Mouse (Mus musculus): ENCODE data around the gene Tlx2. TPM values are rescaled to one million over a fixed set of nuclear protein-coding genes. Genes with fewer than 3 reads are reported as not detected.

Gene Tlx2
- polyA plus RNA-seq, 1 experiment: 0.11 TPM

GRCm38 (mm10) chr6:83107566-83108400 lies 37.7 kb upstream of the Tlx2 start:
- 53% methylated on average over 13 of the region's 13 CpGs for WGBS
- peaks cover 13% of the 10 kb centered on the region for H3K4me1 ChIP-seq (replicated peaks; ENCODE audit: control insufficient read depth, insufficient read depth, low read length)
- H3K36me3 ChIP-seq (ENCODE audit: control insufficient read depth, insufficient read depth, low read length): no peaks in the 10 kb centered on the region
- no peak overlapping the region for H3K4me3 ChIP-seq (ENCODE audit: control insufficient read depth, insufficient read depth, low read length)
- DNase-seq: peak; percentile 85
- H3K27ac ChIP-seq (ENCODE audit: control insufficient read depth, insufficient read depth, low read length): no peak overlapping the region
- no peaks in the 10 kb centered on the region for H3K27me3 ChIP-seq (ENCODE audit: control insufficient read depth, insufficient read depth, low read length)
- no peak for TF ChIP-seq POLR2A (IDR thresholded peaks at IDR 0.05; ENCODE audit: control insufficient read depth, extremely low read depth, insufficient read depth, low read length, poor library complexity)
- TF ChIP-seq CTCF (IDR thresholded peaks at IDR 0.05; ENCODE audit: borderline replicate concordance, control insufficient read depth, extremely low read depth, insufficient read depth, low read length, poor library complexity): peak; percentile 90

GRCm38 (mm10) chr6:83104158-83104557 lies 34.1 kb upstream of the Tlx2 start:
- H3K27ac ChIP-seq (ENCODE audit: control insufficient read depth, insufficient read depth, low read length): no peak overlapping the region
- DNase-seq: no peak
- H3K36me3 ChIP-seq (ENCODE audit: control insufficient read depth, insufficient read depth, low read length): no peaks in the 10 kb centered on the region
- H3K4me3 ChIP-seq (ENCODE audit: control insufficient read depth, insufficient read depth, low read length): no peak overlapping the region
- H3K27me3 ChIP-seq (ENCODE audit: control insufficient read depth, insufficient read depth, low read length): no peaks in the 10 kb centered on the region
- peaks cover 27% of the 10 kb centered on the region for H3K4me1 ChIP-seq (replicated peaks; ENCODE audit: control insufficient read depth, insufficient read depth, low read length)
- 92% methylated on average over 4 of the region's 4 CpGs for WGBS
- no peak for TF ChIP-seq POLR2A (IDR thresholded peaks at IDR 0.05; ENCODE audit: control insufficient read depth, extremely low read depth, insufficient read depth, low read length, poor library complexity)

- Histone ChIP-seq H3K4me3 (ENCODE audit: control insufficient read depth, insufficient read depth, low read length) (no peak overlapping the region), H3K4me1 (replicated peaks; ENCODE audit: control insufficient read depth, insufficient read depth, low read length) (peaks cover 23% of the 10 kb centered on the region), H3K27me3 (ENCODE audit: control insufficient read depth, insufficient read depth, low read length) (no peaks in the 10 kb centered on the region), H3K36me3 (ENCODE audit: control insufficient read depth, insufficient read depth, low read length) (no peaks in the 10 kb centered on the region), H3K27ac (ENCODE audit: control insufficient read depth, insufficient read depth, low read length) (no peak overlapping the region)
- TF ChIP-seq POLR2A (IDR thresholded peaks at IDR 0.05; ENCODE audit: control insufficient read depth, extremely low read depth, insufficient read depth, low read length, poor library complexity) (no peak), CTCF (IDR thresholded peaks at IDR 0.05; ENCODE audit: borderline replicate concordance, control insufficient read depth, extremely low read depth, insufficient read depth, low read length, poor library complexity) (no peak)
- 91% methylated on average over 11 of the region's 11 CpGs for WGBS
- no peak for DNase-seq
Observed at GRCm38 (mm10) chr6:83103130-83103650, 33.1 kb upstream of the Tlx2 start.

GRCm38 (mm10) chr6:83101688-83102556 lies 31.8 kb upstream of the Tlx2 start:
- DNase-seq: peak; percentile 81
- Histone ChIP-seq H3K4me1 (replicated peaks; ENCODE audit: control insufficient read depth, insufficient read depth, low read length) (peaks cover 18% of the 10 kb centered on the region), H3K27me3 (ENCODE audit: control insufficient read depth, insufficient read depth, low read length) (no peaks in the 10 kb centered on the region), H3K27ac (ENCODE audit: control insufficient read depth, insufficient read depth, low read length) (peak overlapping the region; percentile 1; the same call in 1 of the 2 replicates), H3K4me3 (ENCODE audit: control insufficient read depth, insufficient read depth, low read length) (peak overlapping the region; percentile 85), H3K36me3 (ENCODE audit: control insufficient read depth, insufficient read depth, low read length) (no peaks in the 10 kb centered on the region)
- TF ChIP-seq POLR2A (IDR thresholded peaks at IDR 0.05; ENCODE audit: control insufficient read depth, extremely low read depth, insufficient read depth, low read length, poor library complexity) (0 out of 2 replicates have a peak, but pooled peaks have one; percentile 26), CTCF (IDR thresholded peaks at IDR 0.05; ENCODE audit: borderline replicate concordance, control insufficient read depth, extremely low read depth, insufficient read depth, low read length, poor library complexity) (peak; percentile 71; the same call in 1 of the 2 replicates)
- WGBS: under 1% methylated on average over 74 of the region's 74 CpGs

DNA sequence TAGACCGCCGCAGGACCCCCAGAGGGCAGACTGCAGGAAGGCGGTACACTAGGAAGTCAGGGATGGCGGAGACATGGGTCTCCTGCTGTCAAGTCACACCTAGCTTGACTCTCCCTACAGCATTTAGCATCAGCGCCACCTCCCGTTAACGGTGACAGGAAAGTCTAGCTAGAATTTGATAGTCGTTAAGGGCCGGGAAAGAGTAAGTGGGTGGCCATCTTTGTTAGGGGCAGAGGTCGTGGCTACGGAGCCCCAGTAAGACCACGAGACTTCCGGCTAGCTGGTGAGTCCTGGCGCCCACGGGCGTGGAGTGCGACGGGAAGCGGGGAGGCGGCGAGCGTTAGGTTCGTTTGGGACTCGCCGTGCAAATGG lies 31.2 kb upstream of the Tlx2 start, which contains the start of the genes Ccdc142 and Gm42688:
Ccdc142 (plus strand) TSS at position 286 of the 372 bp plus-strand sequence.
Gm42688 (plus strand) TSS at position 302 of the 372 bp plus-strand sequence.
- TF ChIP-seq POLR2A (IDR thresholded peaks at IDR 0.05; ENCODE audit: control insufficient read depth, extremely low read depth, insufficient read depth, low read length, poor library complexity) (0 out of 2 replicates have a peak, but pooled peaks have one; percentile 36), CTCF (IDR thresholded peaks at IDR 0.05; ENCODE audit: borderline replicate concordance, control insufficient read depth, extremely low read depth, insufficient read depth, low read length, poor library complexity) (no peak)

DNA sequence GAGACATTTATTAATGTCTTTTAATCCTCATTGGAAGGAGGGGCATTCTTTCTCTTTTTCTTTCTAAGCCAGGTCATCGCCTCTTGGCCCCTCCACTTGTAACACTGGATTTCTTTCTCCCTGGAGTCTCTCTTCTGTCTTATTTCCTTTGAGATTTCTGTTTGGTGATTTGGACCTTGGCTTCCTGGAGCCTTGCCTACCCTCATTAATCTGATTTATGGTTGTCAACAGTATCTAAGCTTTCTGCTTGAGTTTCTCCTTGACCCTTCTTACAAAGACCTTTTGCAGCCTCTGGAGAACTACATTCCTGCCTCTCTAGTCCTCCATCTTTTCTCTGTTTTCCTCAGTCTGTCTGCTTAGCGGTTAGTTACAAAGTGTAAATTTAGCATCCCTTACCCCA lies 28.3 kb upstream of the Tlx2 start:
- no peak overlapping the region for H3K4me3 ChIP-seq (ENCODE audit: control insufficient read depth, insufficient read depth, low read length)
- TF ChIP-seq POLR2A (IDR thresholded peaks at IDR 0.05; ENCODE audit: control insufficient read depth, extremely low read depth, insufficient read depth, low read length, poor library complexity) (no peak), CTCF (IDR thresholded peaks at IDR 0.05; ENCODE audit: borderline replicate concordance, control insufficient read depth, extremely low read depth, insufficient read depth, low read length, poor library complexity) (no peak)
- H3K27ac ChIP-seq (ENCODE audit: control insufficient read depth, insufficient read depth, low read length): no peak overlapping the region
- no peaks in the 10 kb centered on the region for H3K27me3 ChIP-seq (ENCODE audit: control insufficient read depth, insufficient read depth, low read length)
- peaks cover 33% of the 10 kb centered on the region for H3K4me1 ChIP-seq (replicated peaks; ENCODE audit: control insufficient read depth, insufficient read depth, low read length)
- no peak for DNase-seq
- 91% methylated on average over 2 of the region's 2 CpGs for WGBS
- no peaks in the 10 kb centered on the region for H3K36me3 ChIP-seq (ENCODE audit: control insufficient read depth, insufficient read depth, low read length)

More for the DNA sequence above, 31.2 kb upstream of the Tlx2 start, which contains the start of the genes Ccdc142 and Gm42688:
- Histone ChIP-seq H3K27ac (ENCODE audit: control insufficient read depth, insufficient read depth, low read length) (peak within 1 kb of the TSS; percentile 9), H3K4me1 (replicated peaks; ENCODE audit: control insufficient read depth, insufficient read depth, low read length) (peaks cover 22% of the 10 kb centered on the region), H3K36me3 (ENCODE audit: control insufficient read depth, insufficient read depth, low read length) (no peaks in the 10 kb centered on the region), H3K27me3 (ENCODE audit: control insufficient read depth, insufficient read depth, low read length) (no peaks in the 10 kb centered on the region), H3K4me3 (ENCODE audit: control insufficient read depth, insufficient read depth, low read length) (peak within 1 kb of the TSS; percentile 85)
- DNase-seq: peak; percentile 94
- under 1% methylated on average over 25 of the region's 25 CpGs for WGBS

All from thymus, adult 2 months (tissue).